Mouse (Mus musculus): ENCODE results near the gene Aff1.

Aff1 gene

DNA sequence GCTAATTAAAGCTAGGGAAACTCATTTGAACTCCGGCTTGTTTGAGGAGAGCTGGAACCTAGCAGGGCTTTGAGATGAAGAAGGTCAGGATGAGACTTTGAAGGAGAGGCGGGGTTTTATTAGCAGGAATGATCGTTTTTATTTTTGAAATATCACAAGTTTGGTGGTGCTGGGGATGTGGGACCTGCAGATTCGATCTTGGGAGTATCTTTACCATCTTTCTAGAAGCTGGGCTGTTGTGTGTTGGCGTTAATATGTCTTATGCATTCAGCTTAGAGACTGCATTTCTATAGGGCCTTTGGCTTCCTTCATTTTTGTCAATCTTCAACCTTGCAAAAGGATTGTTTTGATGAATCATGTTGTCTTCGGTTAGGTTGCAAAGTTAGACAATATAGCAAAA, 1.9 kb downstream of the Aff1 start:
- no peak for DNase-seq

GRCm38 (mm10) chr5:103697875-103698491, 5.8 kb downstream of the Aff1 start:
- DNase-seq, result no peak

- no peak for DNase-seq
These were observed 6.4 kb downstream of the Aff1 start for GRCm38 (mm10) chr5:103698577-103698976.

DNA sequence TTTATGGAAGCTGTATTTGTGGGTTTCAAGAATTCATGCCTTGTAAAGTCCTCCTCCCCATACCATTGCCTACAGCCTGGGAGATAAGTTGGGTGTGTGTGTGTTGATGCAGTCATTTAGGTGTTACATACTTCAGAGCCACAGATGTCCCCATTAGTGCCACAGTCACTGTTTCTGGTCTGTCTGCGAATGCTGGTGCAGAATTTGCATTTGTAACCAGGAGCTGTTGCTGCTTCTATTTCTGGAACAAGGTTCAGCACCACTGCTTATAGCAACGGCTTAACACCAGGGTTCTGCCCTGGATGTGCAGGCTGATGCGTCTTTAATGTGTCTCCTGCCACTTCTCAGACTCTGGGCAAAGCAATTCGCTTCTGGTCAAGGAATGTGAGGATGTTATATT, 7.4 kb downstream of the Aff1 start:
- DNase-seq, result no peak

GRCm38 (mm10) chr5:103700661-103701060, 8.5 kb downstream of the Aff1 start:
- peak in 1 of 2 experiments; percentile 9 for DNase-seq

DNA sequence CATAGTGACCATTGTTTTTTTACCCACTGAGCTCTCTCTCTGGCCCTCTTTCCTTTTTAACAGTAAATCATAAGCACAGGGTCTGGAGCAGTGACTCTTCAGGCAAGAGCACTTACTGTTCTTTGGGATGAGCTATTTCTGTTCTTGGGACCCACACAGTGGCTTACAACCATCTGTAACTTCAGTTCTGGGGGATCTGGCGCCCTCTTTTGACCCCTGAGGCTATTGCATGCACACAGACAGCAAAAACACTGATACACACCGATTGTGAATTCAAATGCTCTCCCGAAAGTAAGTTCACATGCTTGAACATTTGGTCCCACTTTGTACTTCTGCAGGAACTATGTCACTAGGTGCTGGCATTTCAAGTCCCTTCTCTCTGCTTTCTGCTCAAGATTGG, 9.3 kb downstream of the Aff1 start:
- no peak for DNase-seq

GRCm38 (mm10) chr5:103702527-103702926, 10.4 kb downstream of the Aff1 start:
- DNase-seq, result no peak

GRCm38 (mm10) chr5:103705331-103705730, 13.2 kb downstream of the Aff1 start:
- DNase-seq, result no peak

- no peak for DNase-seq
These were observed 13.7 kb downstream of the Aff1 start for GRCm38 (mm10) chr5:103705874-103706273.

DNA sequence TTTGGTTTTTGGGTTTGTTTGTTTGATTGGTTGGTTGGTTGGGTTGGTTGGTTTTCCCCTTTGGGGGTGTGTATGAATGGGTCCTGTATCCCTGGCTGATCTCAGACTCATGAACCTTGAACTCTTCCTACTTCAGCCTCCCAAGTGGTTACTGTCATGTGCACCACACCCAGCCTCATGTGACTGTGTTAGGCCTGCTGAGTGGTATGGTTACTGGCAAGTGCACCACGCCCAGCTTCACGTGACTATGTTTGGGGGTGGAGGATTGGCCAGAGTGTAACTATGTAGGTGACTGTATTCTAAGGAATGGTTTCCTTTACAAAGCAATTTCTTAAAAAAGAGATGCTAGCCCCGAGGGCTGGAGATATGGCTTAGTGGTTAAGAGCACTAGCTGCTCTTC, 16.9 kb downstream of the Aff1 start:
- DNase-seq, result peak in 1 of 2 experiments; percentile 38

- DNase-seq, result no peak
These were observed 19.7 kb downstream of the Aff1 start for GRCm38 (mm10) chr5:103711886-103712285.

- DNase-seq, result no peak
These were observed 21.2 kb downstream of the Aff1 start for GRCm38 (mm10) chr5:103713422-103713821.

GRCm38 (mm10) chr5:103714943-103715342, 22.8 kb downstream of the Aff1 start:
- DNase-seq, result no peak

GRCm38 (mm10) chr5:103716824-103717342, 24.7 kb downstream of the Aff1 start:
- DNase-seq, result no peak

GRCm38 (mm10) chr5:103719131-103719530, 27.0 kb downstream of the Aff1 start:
- DNase-seq, result no peak

- DNase-seq, result no peak
These were observed 27.7 kb downstream of the Aff1 start for GRCm38 (mm10) chr5:103719851-103720250.

GRCm38 (mm10) chr5:103720967-103721366, 28.8 kb downstream of the Aff1 start:
- no peak for DNase-seq

- no peak for DNase-seq
These were observed 29.3 kb downstream of the Aff1 start for GRCm38 (mm10) chr5:103721490-103721889.

DNA sequence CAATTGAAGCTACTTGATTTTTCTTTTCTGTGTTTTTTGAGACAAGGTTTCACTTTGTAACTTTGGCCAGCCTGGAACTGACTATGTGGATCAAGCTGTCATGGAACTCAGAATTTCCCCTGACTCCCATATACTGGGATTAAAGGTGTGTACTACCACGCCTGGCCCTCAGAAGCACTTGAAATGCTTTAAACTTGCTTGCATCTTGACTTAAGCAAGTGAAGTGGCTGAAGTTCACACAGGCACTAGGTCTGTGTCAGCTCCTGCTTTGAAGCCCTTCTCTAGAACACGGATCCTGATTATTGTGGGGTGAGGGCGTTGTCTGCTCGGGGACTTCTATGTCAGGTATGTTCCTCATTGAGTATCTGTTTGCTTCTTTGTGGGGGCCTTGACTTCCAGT, 30.5 kb downstream of the Aff1 start:
- no peak for DNase-seq

- no peak for DNase-seq
These were observed 32.2 kb downstream of the Aff1 start for GRCm38 (mm10) chr5:103724384-103724783.

DNA sequence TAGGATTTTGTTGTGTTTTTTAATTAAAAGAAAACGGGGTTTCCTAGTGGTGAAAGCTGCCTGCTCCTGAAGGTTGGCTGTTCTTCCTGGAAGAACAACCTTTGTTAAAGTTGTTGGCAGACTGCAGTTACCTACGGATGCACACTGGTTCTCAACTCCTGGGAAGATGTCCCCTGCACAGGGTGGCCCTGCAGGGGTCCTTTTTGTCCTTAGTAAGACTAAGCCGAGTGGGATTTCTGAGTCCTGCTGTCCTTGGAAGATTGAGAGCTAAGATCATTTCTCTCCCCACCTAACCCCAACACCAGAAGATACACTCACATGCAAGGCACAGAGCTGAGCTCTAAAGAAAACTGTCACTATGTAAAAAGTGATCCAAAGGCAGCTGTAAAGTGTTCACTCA, 32.6 kb downstream of the Aff1 start:
- no peak for DNase-seq

GRCm38 (mm10) chr5:103725268-103726149, 33.3 kb downstream of the Aff1 start:
- DNase-seq, result no peak

GRCm38 (mm10) chr5:103726281-103726938, 34.2 kb downstream of the Aff1 start:
- DNase-seq, result no peak

Data from kidney, postnatal 25 days (tissue).